Mouse (Mus musculus) thymus, adult 2 months (tissue): ENCODE results near the gene Abhd5.

ENCODE experiments used
- CTCF ChIP-seq: fragments of 200-500 bp; IDR thresholded peaks from 2 replicates; pipeline ENCODE4 v1.5.1; 2012; ENCODE audit warnings: mild to moderate bottlenecking, control low read depth, low read length, moderate library complexity, borderline replicate concordance; ENCODE audit not compliant: control insufficient read depth, poor library complexity, insufficient read depth; ENCODE audit errors: extremely low read depth
- POLR2A ChIP-seq: fragments of 200-500 bp; IDR thresholded peaks from 2 replicates; pipeline ENCODE4 v1.6.1; 2012; ENCODE audit warnings: mild to moderate bottlenecking, low read length, control low read depth, moderate library complexity; ENCODE audit not compliant: control insufficient read depth, poor library complexity, insufficient read depth; ENCODE audit errors: extremely low read depth

DNA sequence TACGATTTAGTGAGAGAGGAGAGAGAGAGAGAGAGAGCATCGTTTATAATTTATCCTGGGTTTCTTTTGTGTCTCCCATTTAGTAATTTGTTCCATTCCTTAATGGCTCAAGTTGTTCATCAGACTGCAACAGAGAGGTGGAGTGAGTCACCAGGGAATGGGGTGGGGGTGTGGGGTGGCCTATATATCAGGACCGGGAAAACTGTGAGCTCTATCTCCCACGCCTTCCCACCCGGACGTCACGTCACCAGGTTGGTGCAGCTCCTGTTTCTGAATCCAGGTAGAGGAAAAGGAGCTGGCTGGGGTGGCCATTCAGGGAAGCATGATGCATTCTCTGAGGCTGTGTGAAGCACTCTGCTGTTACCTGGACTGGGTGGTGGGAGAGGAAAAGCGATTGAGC is 70.5 kb downstream of the Abhd5 start:
- no peak for TF ChIP-seq POLR2A
- TF ChIP-seq CTCF = no peak
